Mouse (Mus musculus) megakaryocyte, embryonic 14.5 days (primary cell): ENCODE data around the gene Vamp5.

Experiments used
- FLI1 ChIP-seq: IDR thresholded peaks from 2 replicates; pipeline ENCODE4 v1.6.1; 2012; ENCODE audit warnings: low read length, inconsistent platforms, mixed read lengths
- GATA1 ChIP-seq: IDR thresholded peaks from 3 replicates; pipeline ENCODE4 v1.6.1; 2012; ENCODE audit warnings: mixed read lengths, low read length, inconsistent platforms, borderline replicate concordance

DNA sequence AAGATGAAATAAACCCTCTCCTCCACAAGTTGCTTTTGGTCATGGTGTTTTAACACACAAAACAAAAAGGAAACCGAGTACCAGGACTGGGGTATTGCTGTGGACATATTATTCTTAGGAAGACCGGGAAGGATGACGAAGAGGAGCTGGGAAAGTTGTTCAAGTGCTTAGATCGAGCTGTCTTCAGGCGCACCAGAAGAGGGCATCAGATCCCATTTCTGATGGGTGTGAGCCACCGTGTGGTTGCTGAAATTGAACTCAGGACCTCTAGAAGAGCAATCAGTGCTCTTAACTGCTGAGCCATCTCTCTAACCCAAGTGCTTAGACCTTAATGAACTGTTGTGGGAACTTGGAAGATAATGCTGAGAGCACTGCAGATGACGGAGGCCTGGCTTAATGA, 16.3 kb downstream of the Vamp5 start:
- no peak for TF ChIP-seq FLI1
- TF ChIP-seq GATA1, result no peak
